Mouse (Mus musculus): ENCODE data around the gene Papola. TPM values are rescaled to one million over a fixed set of nuclear protein-coding genes. Genes with fewer than 3 reads are reported as not detected.

The Papola gene
- polyA plus RNA-seq, 1 experiment from 2014 or later: 292 TPM

GRCm38 (mm10) chr12:105757816-105758497 is 26.5 kb upstream of the Papola start:
- H3K9ac ChIP-seq (replicated peaks; ENCODE audit: low read length): no peak overlapping the region
- peak; percentile 9 for DNase-seq (ENCODE audit: low spot score)
- H3K27me3 ChIP-seq (ENCODE audit: control insufficient read depth, insufficient read depth, low read length): no peaks in the 10 kb centered on the region
- no peak overlapping the region for H3K4me2 ChIP-seq (ENCODE audit: low read depth, low read length)
- no peak overlapping the region for H3K27ac ChIP-seq (replicated peaks; ENCODE audit: low read depth, low read length)
- WGBS: 31% methylated on average over 15 of the region's 15 CpGs
- ATAC-seq (replicated peaks; ENCODE audit: insufficient number of reproducible peaks, low FRiP score, low TSS enrichment, low read depth): no peak; the same call in 1 of the 2 replicates
- H3K36me3 ChIP-seq (replicated peaks; ENCODE audit: control insufficient read depth, insufficient read depth, low read depth, low read length): no peaks in the 10 kb centered on the region
- H3K9me3 ChIP-seq (replicated peaks; ENCODE audit: control insufficient read depth, low read length): no peaks in the 10 kb centered on the region
- H3K4me3 ChIP-seq (ENCODE audit: low read depth, low read length): no peak overlapping the region
- no peaks in the 10 kb centered on the region for H3K4me1 ChIP-seq (ENCODE audit: control insufficient read depth, insufficient read depth, low read length)

GRCm38 (mm10) chr12:105758911-105759310 is 25.6 kb upstream of the Papola start:
- Histone ChIP-seq H3K4me1 (ENCODE audit: control insufficient read depth, insufficient read depth, low read length) (no peaks in the 10 kb centered on the region), H3K9ac (replicated peaks; ENCODE audit: low read length) (no peak overlapping the region), H3K36me3 (replicated peaks; ENCODE audit: control insufficient read depth, insufficient read depth, low read depth, low read length) (no peaks in the 10 kb centered on the region), H3K27me3 (ENCODE audit: control insufficient read depth, insufficient read depth, low read length) (no peaks in the 10 kb centered on the region), H3K4me3 (ENCODE audit: low read depth, low read length) (no peak overlapping the region), H3K4me2 (ENCODE audit: low read depth, low read length) (no peak overlapping the region), H3K27ac (replicated peaks; ENCODE audit: low read depth, low read length) (no peak overlapping the region), H3K9me3 (replicated peaks; ENCODE audit: control insufficient read depth, low read length) (no peaks in the 10 kb centered on the region)
- ATAC-seq (replicated peaks; ENCODE audit: insufficient number of reproducible peaks, low FRiP score, low TSS enrichment, low read depth): no peak
- WGBS: 88% methylated on average over 2 of the region's 2 CpGs
- no peak for DNase-seq (ENCODE audit: low spot score)

- Histone ChIP-seq H3K9me3 (replicated peaks; ENCODE audit: control insufficient read depth, low read length) (no peaks in the 10 kb centered on the region), H3K27ac (replicated peaks; ENCODE audit: low read depth, low read length) (no peak overlapping the region), H3K4me3 (ENCODE audit: low read depth, low read length) (no peak overlapping the region), H3K4me1 (ENCODE audit: control insufficient read depth, insufficient read depth, low read length) (no peaks in the 10 kb centered on the region), H3K4me2 (ENCODE audit: low read depth, low read length) (no peak overlapping the region), H3K9ac (replicated peaks; ENCODE audit: low read length) (no peak overlapping the region), H3K36me3 (replicated peaks; ENCODE audit: control insufficient read depth, insufficient read depth, low read depth, low read length) (no peaks in the 10 kb centered on the region), H3K27me3 (ENCODE audit: control insufficient read depth, insufficient read depth, low read length) (no peaks in the 10 kb centered on the region)
- DNase-seq (ENCODE audit: low spot score) (no peak), ATAC-seq (replicated peaks; ENCODE audit: insufficient number of reproducible peaks, low FRiP score, low TSS enrichment, low read depth) (no peak)
- 67% methylated on average over 10 of the region's 10 CpGs for WGBS
Observed at GRCm38 (mm10) chr12:105759849-105760478, 24.5 kb upstream of the Papola start.

GRCm38 (mm10) chr12:105761171-105761570 is 23.3 kb upstream of the Papola start:
- H3K4me2 ChIP-seq (ENCODE audit: low read depth, low read length): no peak overlapping the region
- DNase-seq (ENCODE audit: low spot score) (no peak), ATAC-seq (replicated peaks; ENCODE audit: insufficient number of reproducible peaks, low FRiP score, low TSS enrichment, low read depth) (no peak)
- 74% methylated on average over 11 of the region's 11 CpGs for WGBS
- no peak overlapping the region for H3K4me3 ChIP-seq (ENCODE audit: low read depth, low read length)
- H3K9ac ChIP-seq (replicated peaks; ENCODE audit: low read length): no peak overlapping the region
- no peaks in the 10 kb centered on the region for H3K27me3 ChIP-seq (ENCODE audit: control insufficient read depth, insufficient read depth, low read length)
- no peaks in the 10 kb centered on the region for H3K4me1 ChIP-seq (ENCODE audit: control insufficient read depth, insufficient read depth, low read length)
- H3K36me3 ChIP-seq (replicated peaks; ENCODE audit: control insufficient read depth, insufficient read depth, low read depth, low read length): no peaks in the 10 kb centered on the region
- no peaks in the 10 kb centered on the region for H3K9me3 ChIP-seq (replicated peaks; ENCODE audit: control insufficient read depth, low read length)
- no peak overlapping the region for H3K27ac ChIP-seq (replicated peaks; ENCODE audit: low read depth, low read length)

GRCm38 (mm10) chr12:105761629-105762028 is 22.9 kb upstream of the Papola start:
- no peaks in the 10 kb centered on the region for H3K9me3 ChIP-seq (replicated peaks; ENCODE audit: control insufficient read depth, low read length)
- DNase-seq (ENCODE audit: low spot score) (no peak), ATAC-seq (replicated peaks; ENCODE audit: insufficient number of reproducible peaks, low FRiP score, low TSS enrichment, low read depth) (no peak)
- no peaks in the 10 kb centered on the region for H3K4me1 ChIP-seq (ENCODE audit: control insufficient read depth, insufficient read depth, low read length)
- H3K27me3 ChIP-seq (ENCODE audit: control insufficient read depth, insufficient read depth, low read length): no peaks in the 10 kb centered on the region
- no peaks in the 10 kb centered on the region for H3K36me3 ChIP-seq (replicated peaks; ENCODE audit: control insufficient read depth, insufficient read depth, low read depth, low read length)
- H3K4me3 ChIP-seq (ENCODE audit: low read depth, low read length): no peak overlapping the region
- 72% methylated on average over 3 of the region's 3 CpGs for WGBS
- H3K9ac ChIP-seq (replicated peaks; ENCODE audit: low read length): no peak overlapping the region
- no peak overlapping the region for H3K27ac ChIP-seq (replicated peaks; ENCODE audit: low read depth, low read length)
- no peak overlapping the region for H3K4me2 ChIP-seq (ENCODE audit: low read depth, low read length)

- no peaks in the 10 kb centered on the region for H3K4me1 ChIP-seq (ENCODE audit: control insufficient read depth, insufficient read depth, low read length)
- H3K36me3 ChIP-seq (replicated peaks; ENCODE audit: control insufficient read depth, insufficient read depth, low read depth, low read length): no peaks in the 10 kb centered on the region
- H3K9me3 ChIP-seq (replicated peaks; ENCODE audit: control insufficient read depth, low read length): no peaks in the 10 kb centered on the region
- no peak for ATAC-seq (replicated peaks; ENCODE audit: insufficient number of reproducible peaks, low FRiP score, low TSS enrichment, low read depth)
- H3K4me2 ChIP-seq (ENCODE audit: low read depth, low read length): no peak overlapping the region
- no peaks in the 10 kb centered on the region for H3K27me3 ChIP-seq (ENCODE audit: control insufficient read depth, insufficient read depth, low read length)
- H3K4me3 ChIP-seq (ENCODE audit: low read depth, low read length): no peak overlapping the region
- no peak overlapping the region for H3K27ac ChIP-seq (replicated peaks; ENCODE audit: low read depth, low read length)
- WGBS: 71% methylated on average over 10 of the region's 10 CpGs
- no peak for DNase-seq (ENCODE audit: low spot score)
- H3K9ac ChIP-seq (replicated peaks; ENCODE audit: low read length): no peak overlapping the region
Observed at GRCm38 (mm10) chr12:105769700-105770099, 14.8 kb upstream of the Papola start.

- no peak overlapping the region for H3K9ac ChIP-seq (replicated peaks; ENCODE audit: low read length)
- H3K27me3 ChIP-seq (ENCODE audit: control insufficient read depth, insufficient read depth, low read length): no peaks in the 10 kb centered on the region
- no peak overlapping the region for H3K4me3 ChIP-seq (ENCODE audit: low read depth, low read length)
- WGBS: 59% methylated on average over 7 of the region's 7 CpGs
- no peak overlapping the region for H3K4me2 ChIP-seq (ENCODE audit: low read depth, low read length)
- no peak overlapping the region for H3K27ac ChIP-seq (replicated peaks; ENCODE audit: low read depth, low read length)
- H3K9me3 ChIP-seq (replicated peaks; ENCODE audit: control insufficient read depth, low read length): no peaks in the 10 kb centered on the region
- ATAC-seq (replicated peaks; ENCODE audit: insufficient number of reproducible peaks, low FRiP score, low TSS enrichment, low read depth) (no peak), DNase-seq (ENCODE audit: low spot score) (no peak)
- H3K36me3 ChIP-seq (replicated peaks; ENCODE audit: control insufficient read depth, insufficient read depth, low read depth, low read length): no peaks in the 10 kb centered on the region
- H3K4me1 ChIP-seq (ENCODE audit: control insufficient read depth, insufficient read depth, low read length): no peaks in the 10 kb centered on the region
Observed at GRCm38 (mm10) chr12:105774871-105775270, 9.6 kb upstream of the Papola start.

GRCm38 (mm10) chr12:105777651-105778050 is 6.8 kb upstream of the Papola start:
- Histone ChIP-seq H3K4me1 (ENCODE audit: control insufficient read depth, insufficient read depth, low read length) (no peaks in the 10 kb centered on the region), H3K27me3 (ENCODE audit: control insufficient read depth, insufficient read depth, low read length) (no peaks in the 10 kb centered on the region), H3K4me3 (ENCODE audit: low read depth, low read length) (no peak overlapping the region), H3K4me2 (ENCODE audit: low read depth, low read length) (no peak overlapping the region), H3K27ac (replicated peaks; ENCODE audit: low read depth, low read length) (no peak overlapping the region), H3K9me3 (replicated peaks; ENCODE audit: control insufficient read depth, low read length) (no peaks in the 10 kb centered on the region), H3K9ac (replicated peaks; ENCODE audit: low read length) (no peak overlapping the region), H3K36me3 (replicated peaks; ENCODE audit: control insufficient read depth, insufficient read depth, low read depth, low read length) (no peaks in the 10 kb centered on the region)
- DNase-seq (ENCODE audit: low spot score) (no peak), ATAC-seq (replicated peaks; ENCODE audit: insufficient number of reproducible peaks, low FRiP score, low TSS enrichment, low read depth) (no peak)
- 90% methylated on average over 4 of the region's 4 CpGs for WGBS
